Mouse (Mus musculus) stomach, embryonic 14.5 days (tissue): ENCODE data around the gene Gm32742. TPM values are rescaled to one million over a fixed set of nuclear protein-coding genes. Genes with fewer than 3 reads are reported as not detected.

Source experiments
- ATAC-seq: fragments of 200-750 bp; cut with Nextera tagmentation; 2 replicates; pipeline ENCODE4 v1.8.0; 2017; ENCODE audit warnings: low read depth, moderate TSS enrichment; ENCODE audit not compliant: insufficient number of reproducible peaks, insufficient read depth, low FRiP score
- H3K27ac ChIP-seq: fragments of 300-500 bp; sonication (generic); 2 replicates; pipeline ENCODE4 v1.5.1; 2014; ENCODE audit warnings: mild to moderate bottlenecking, low read length, moderate library complexity, mixed read lengths
- H3K27me3 ChIP-seq: fragments of 300-500 bp; sonication (generic); 2 replicates; pipeline ENCODE4 v1.6.1; 2014; ENCODE audit warnings: low read length, control low read depth, mixed read lengths; ENCODE audit not compliant: control insufficient read depth, insufficient read depth
- H3K36me3 ChIP-seq: fragments of 300-500 bp; sonication (generic); 2 replicates; pipeline ENCODE4 v1.6.1; 2014; ENCODE audit warnings: mild to moderate bottlenecking, control low read depth, low read length, moderate library complexity, mixed read lengths; ENCODE audit not compliant: control insufficient read depth, insufficient read depth
- H3K4me1 ChIP-seq: fragments of 300-500 bp; sonication (generic); 2 replicates; pipeline ENCODE4 v1.6.1; 2014; ENCODE audit warnings: low read length, control low read depth, mixed read lengths; ENCODE audit not compliant: control insufficient read depth, insufficient read depth
- H3K4me2 ChIP-seq: fragments of 300-500 bp; sonication (generic); replicated peaks from 2 replicates; pipeline ENCODE4 v1.6.1; 2014; ENCODE audit warnings: low read depth, low read length, control low read depth
- H3K4me3 ChIP-seq: fragments of 300-500 bp; sonication (generic); 2 replicates; pipeline ENCODE4 v1.5.1; 2014; ENCODE audit warnings: low read depth, low read length, control low read depth
- H3K9ac ChIP-seq: fragments of 300-500 bp; sonication (generic); replicated peaks from 2 replicates; pipeline ENCODE4 v1.6.1; 2014; ENCODE audit warnings: low read depth, mild to moderate bottlenecking, control low read depth, low read length, moderate library complexity, mixed read lengths
- H3K9me3 ChIP-seq: fragments of 300-500 bp; sonication (generic); 2 replicates; pipeline ENCODE4 v1.6.1; 2016; ENCODE audit warnings: low read depth, low read length, control low read depth; ENCODE audit not compliant: control insufficient read depth
- WGBS: fragments of 180-500 bp; shearing (Covaris S2); extraction: QIAGEN DNeasy Blood & Tissue Kit; methylation state at CpG from one replicate; pipeline ENCODE4 v1.1.7; 2014; 5-methylcytosine and 5-hydroxymethylcytosine counted together
- polyA plus RNA-seq: library from polyadenylated mRNA; unstranded; fragments of >200 nt; fragmentation: Nextera tagmentation; extraction: Ambion mirVana; gene quantifications from 2 replicates; pipeline ENCODE4 v1.2.1, GENCODE M21; 2014

Gene Gm32742
- 0.06 and 0.10 TPM in 2 replicates for polyA plus RNA-seq

DNA sequence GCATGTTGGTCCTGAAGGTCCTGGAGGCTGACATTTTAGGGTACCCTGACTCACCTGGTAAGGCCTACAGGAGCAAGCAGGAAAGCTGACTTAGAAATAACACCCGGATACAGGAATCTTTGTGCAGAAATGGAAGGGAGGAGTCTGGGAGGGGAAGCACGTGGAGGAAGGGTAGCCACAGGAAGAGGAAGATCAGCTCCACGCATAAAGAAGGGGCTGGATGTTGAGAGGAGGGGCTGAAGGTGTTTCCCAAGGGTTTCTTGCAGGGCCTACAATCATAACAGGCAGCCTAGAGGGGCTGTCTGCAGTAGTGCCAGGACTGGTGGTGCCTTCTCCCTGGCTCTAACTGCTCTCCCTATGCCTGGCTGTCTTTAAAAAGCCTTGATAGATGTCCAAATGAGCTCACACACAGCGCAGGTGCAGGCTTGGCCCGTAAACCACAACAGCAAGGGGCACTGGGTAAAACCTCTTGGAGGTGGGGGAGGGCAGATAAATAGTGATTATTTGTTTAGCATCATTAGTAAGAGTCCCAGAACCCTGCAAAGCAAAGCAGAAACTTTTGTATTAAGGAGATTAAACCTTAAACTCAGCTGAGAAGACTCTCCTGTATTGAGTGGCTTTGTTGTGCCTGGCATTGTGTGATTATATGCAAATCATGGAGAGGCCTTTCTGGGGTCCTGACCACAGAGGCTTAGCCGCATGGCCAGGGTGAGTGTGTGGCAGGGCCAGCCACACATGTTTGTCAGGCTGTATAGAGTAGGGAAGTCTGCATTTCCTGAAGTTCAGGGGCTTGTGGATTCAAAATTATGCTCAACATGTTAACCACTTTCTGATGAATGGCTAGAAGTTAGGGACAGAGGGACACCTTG, at the start of gene Gm32742:
TSS of gene Gm32742 (minus strand) at position 206 of the 869 bp plus-strand sequence.
- no peak within 1 kb of the TSS for H3K27ac ChIP-seq
- 42% methylated on average over 6 of the region's 6 CpGs for WGBS
- ATAC-seq, result no peak

GRCm38 (mm10) chr9:51213729-51214237, 48.5 kb upstream of the Gm32742 start:
- no peaks in the 10 kb centered on the region for H3K4me1 ChIP-seq
- WGBS, result 87% methylated on average over 6 of the region's 6 CpGs

More for the DNA sequence above, at the start of gene Gm32742:
- H3K36me3 ChIP-seq, result no peaks in the 10 kb centered on the region
- no peak within 1 kb of the TSS for H3K4me2 ChIP-seq
- no peaks in the 10 kb centered on the region for H3K4me1 ChIP-seq
- no peaks in the 10 kb centered on the region for H3K9me3 ChIP-seq
- H3K9ac ChIP-seq, result no peak within 1 kb of the TSS
- H3K27me3 ChIP-seq, result no peaks in the 10 kb centered on the region
- H3K4me3 ChIP-seq, result no peak within 1 kb of the TSS

DNA sequence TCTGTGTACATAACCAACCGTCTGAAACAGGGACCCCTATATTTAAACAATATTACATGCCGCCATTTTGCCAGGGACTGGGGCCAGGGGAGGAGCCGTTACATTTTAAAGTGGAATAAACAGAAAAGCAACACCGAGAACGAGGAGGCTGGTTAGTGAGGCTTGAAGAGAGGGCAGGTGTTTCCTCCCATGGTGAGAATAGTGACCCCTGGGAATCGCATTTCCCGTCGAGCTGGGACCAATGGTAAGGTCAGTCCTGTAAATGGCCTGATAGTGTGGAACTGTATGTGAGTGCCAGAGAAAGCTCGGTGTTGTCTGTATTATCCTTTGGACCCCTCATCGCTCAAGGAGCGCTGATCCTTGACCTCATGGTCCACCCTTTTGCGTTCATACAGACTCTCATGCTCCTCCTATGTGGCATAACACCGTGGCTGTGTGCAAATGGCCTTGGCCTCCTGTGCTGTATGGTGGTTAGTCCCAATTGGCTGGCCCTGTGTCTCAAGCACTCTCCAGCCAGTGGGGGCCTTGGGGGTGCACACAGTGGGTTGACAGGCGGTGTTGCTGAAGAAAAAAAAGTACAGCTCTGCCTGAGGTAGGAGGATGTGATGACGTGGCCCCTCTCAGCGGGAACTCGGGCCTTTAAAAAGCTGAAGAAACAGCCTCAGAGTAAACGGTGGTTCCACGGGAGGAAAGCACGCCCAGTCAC, 47.9 kb upstream of the Gm32742 start, which contains the start of gene Pou2af1:
TSS of gene Pou2af1 (plus strand) at position 686 of the 706 bp plus-strand sequence.
- Histone ChIP-seq H3K4me3 (no peak within 1 kb of the TSS), H3K36me3 (no peaks in the 10 kb centered on the region), H3K27me3 (no peaks in the 10 kb centered on the region), H3K4me2 (no peak within 1 kb of the TSS), H3K4me1 (no peaks in the 10 kb centered on the region), H3K27ac (no peak within 1 kb of the TSS), H3K9me3 (no peaks in the 10 kb centered on the region), H3K9ac (no peak within 1 kb of the TSS)
- ATAC-seq, result no peak
- 72% methylated on average over 20 of the region's 20 CpGs for WGBS

More at GRCm38 (mm10) chr9:51213729-51214237, 48.5 kb upstream of the Gm32742 start:
- ATAC-seq, result no peak
- Histone ChIP-seq H3K9me3 (no peaks in the 10 kb centered on the region), H3K27me3 (no peaks in the 10 kb centered on the region), H3K36me3 (no peaks in the 10 kb centered on the region), H3K4me3 (no peak overlapping the region), H3K4me2 (no peak overlapping the region), H3K9ac (no peak overlapping the region), H3K27ac (no peak overlapping the region)

- no peaks in the 10 kb centered on the region for H3K27me3 ChIP-seq
- no peak for ATAC-seq
- no peak overlapping the region for H3K9ac ChIP-seq
- H3K4me2 ChIP-seq, result no peak overlapping the region
- H3K4me3 ChIP-seq, result no peak overlapping the region
- no peaks in the 10 kb centered on the region for H3K36me3 ChIP-seq
- no peaks in the 10 kb centered on the region for H3K4me1 ChIP-seq
- no peaks in the 10 kb centered on the region for H3K9me3 ChIP-seq
- WGBS, result 67% methylated on average over 6 of the region's 6 CpGs
- no peak overlapping the region for H3K27ac ChIP-seq
Measured at GRCm38 (mm10) chr9:51211191-51211590, 45.9 kb upstream of the Gm32742 start.

- 82% methylated on average over 2 of the region's 2 CpGs for WGBS
- no peak overlapping the region for H3K4me2 ChIP-seq
- ATAC-seq, result no peak
- no peaks in the 10 kb centered on the region for H3K36me3 ChIP-seq
- H3K27me3 ChIP-seq, result no peaks in the 10 kb centered on the region
- no peak overlapping the region for H3K4me3 ChIP-seq
- H3K9me3 ChIP-seq, result no peaks in the 10 kb centered on the region
- no peak overlapping the region for H3K9ac ChIP-seq
- H3K27ac ChIP-seq, result no peak overlapping the region
- H3K4me1 ChIP-seq, result no peaks in the 10 kb centered on the region
Measured at GRCm38 (mm10) chr9:51208974-51209332, 43.6 kb upstream of the Gm32742 start.

- H3K9me3 ChIP-seq, result peaks cover 3% of the 10 kb centered on the region; the same call in 1 of the 2 replicates
- no peak overlapping the region for H3K4me3 ChIP-seq
- H3K36me3 ChIP-seq, result no peaks in the 10 kb centered on the region
- no peak for ATAC-seq
- no peak overlapping the region for H3K9ac ChIP-seq
- H3K27ac ChIP-seq, result no peak overlapping the region
- no peaks in the 10 kb centered on the region for H3K4me1 ChIP-seq
- 84% methylated on average over 4 of the region's 4 CpGs for WGBS
- H3K4me2 ChIP-seq, result no peak overlapping the region
- no peaks in the 10 kb centered on the region for H3K27me3 ChIP-seq
Measured at GRCm38 (mm10) chr9:51194790-51195189, 29.5 kb upstream of the Gm32742 start.

DNA sequence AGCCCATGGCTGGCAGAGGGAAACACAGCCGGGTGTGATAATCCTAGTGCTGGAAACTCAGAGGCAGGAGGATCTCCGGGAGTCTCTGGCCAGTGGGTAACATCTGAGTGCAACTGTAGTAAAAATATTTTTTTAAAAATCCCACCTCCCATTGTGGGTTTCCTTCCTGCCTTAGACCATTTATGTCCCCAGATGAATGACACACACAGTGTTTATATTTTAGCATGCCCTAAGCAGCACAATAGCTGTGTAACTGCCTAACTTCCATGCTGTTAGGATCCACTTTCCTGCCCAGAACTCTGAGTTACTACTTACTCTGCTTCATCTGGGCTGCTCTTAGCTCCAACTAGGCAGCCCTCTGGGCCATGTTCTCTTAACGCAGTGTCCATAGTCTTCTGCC, 25.3 kb upstream of the Gm32742 start:
- WGBS, result 82% methylated on average over 3 of the region's 3 CpGs
- Histone ChIP-seq H3K4me1 (no peaks in the 10 kb centered on the region), H3K27me3 (no peaks in the 10 kb centered on the region), H3K4me2 (no peak overlapping the region), H3K9me3 (peaks cover 3% of the 10 kb centered on the region; the same call in 1 of the 2 replicates), H3K36me3 (no peaks in the 10 kb centered on the region), H3K27ac (no peak overlapping the region), H3K9ac (no peak overlapping the region), H3K4me3 (no peak overlapping the region)
- ATAC-seq, result no peak

- Histone ChIP-seq H3K9me3 (no peaks in the 10 kb centered on the region), H3K9ac (no peak overlapping the region), H3K27me3 (no peaks in the 10 kb centered on the region), H3K36me3 (no peaks in the 10 kb centered on the region), H3K4me3 (no peak overlapping the region), H3K27ac (no peak overlapping the region), H3K4me2 (no peak overlapping the region), H3K4me1 (no peaks in the 10 kb centered on the region)
- 72% methylated on average over 5 of the region's 5 CpGs for WGBS
- no peak for ATAC-seq
Measured at GRCm38 (mm10) chr9:51185871-51186270, 20.6 kb upstream of the Gm32742 start.
